Mouse (Mus musculus): ENCODE results near the gene Gm49510. TPM values are rescaled to one million over a fixed set of nuclear protein-coding genes. Genes with fewer than 3 reads are reported as not detected.
"Not testable (repeated sequence)": the region's sequence is repeated elsewhere in the genome, so short reads cannot be mapped to it uniquely, and the experiment has no call there.

The Gm49510 gene
- total RNA-seq, 2 experiments from 2014 or later, result not detected

- no peak for DNase-seq (ENCODE audit: low spot score in 2 of 2)
Observed at GRCm38 (mm10) chr15:78877810-78878390, 21.6 kb upstream of the Gm49510 start.

- not testable (repeated sequence) for DNase-seq (ENCODE audit: low spot score in 2 of 2)
Observed at GRCm38 (mm10) chr15:78878792-78879516, 20.5 kb upstream of the Gm49510 start.

GRCm38 (mm10) chr15:78880432-78880831, 19.0 kb upstream of the Gm49510 start:
- no peak for DNase-seq (ENCODE audit: low spot score in 2 of 2)

GRCm38 (mm10) chr15:78881828-78882227, 17.6 kb upstream of the Gm49510 start:
- DNase-seq (ENCODE audit: low spot score in 2 of 2), result no peak

- no peak for DNase-seq (ENCODE audit: low spot score in 2 of 2)
Observed at GRCm38 (mm10) chr15:78889401-78889853, 10.0 kb upstream of the Gm49510 start.

- DNase-seq (ENCODE audit: low spot score in 2 of 2), result no peak
Observed at GRCm38 (mm10) chr15:78892440-78892839, 7.0 kb upstream of the Gm49510 start.

- no peak for DNase-seq (ENCODE audit: low spot score in 2 of 2)
Observed at GRCm38 (mm10) chr15:78894726-78895125, 4.7 kb upstream of the Gm49510 start.

GRCm38 (mm10) chr15:78895741-78896140, 3.7 kb upstream of the Gm49510 start:
- no peak for DNase-seq (ENCODE audit: low spot score in 2 of 2)

- no peak for DNase-seq (ENCODE audit: low spot score in 2 of 2)
Observed at GRCm38 (mm10) chr15:78896149-78896548, 3.3 kb upstream of the Gm49510 start.

GRCm38 (mm10) chr15:78897488-78897887, 2.0 kb upstream of the Gm49510 start:
- no peak for DNase-seq (ENCODE audit: low spot score in 2 of 2)

- DNase-seq (ENCODE audit: low spot score in 2 of 2), result no peak
Observed at GRCm38 (mm10) chr15:78898507-78899001, 913 bp upstream of the Gm49510 start.

GRCm38 (mm10) chr15:78899740-78900584, 495 bp downstream of the Gm49510 start, which contains the start of gene Sh3bp1:
Sh3bp1 (plus strand) TSS chr15:78899768.
- DNase-seq (ENCODE audit: low spot score in 2 of 2), result peak; percentile 37 to 67

GRCm38 (mm10) chr15:78900585-78901421, 1.3 kb downstream of the Gm49510 start:
- DNase-seq (ENCODE audit: low spot score in 2 of 2), result no peak

- no peak for DNase-seq (ENCODE audit: low spot score in 2 of 2)
Observed at GRCm38 (mm10) chr15:78901422-78901789, 1.9 kb downstream of the Gm49510 start.

- DNase-seq (ENCODE audit: low spot score in 2 of 2), result peak; percentile 83 to 87
Observed at GRCm38 (mm10) chr15:78903243-78903642, 3.8 kb downstream of the Gm49510 start.

GRCm38 (mm10) chr15:78908399-78908798, 8.9 kb downstream of the Gm49510 start:
- no peak for DNase-seq (ENCODE audit: low spot score in 2 of 2)

- DNase-seq (ENCODE audit: low spot score in 2 of 2), result no peak
Observed at GRCm38 (mm10) chr15:78908982-78909381, 9.5 kb downstream of the Gm49510 start.

- no peak for DNase-seq (ENCODE audit: low spot score in 2 of 2)
Observed at GRCm38 (mm10) chr15:78912040-78912439, 12.6 kb downstream of the Gm49510 start.

GRCm38 (mm10) chr15:78913632-78914090, 14.2 kb downstream of the Gm49510 start, which contains the start of gene Pdxp:
Pdxp (plus strand) TSS chr15:78913919.
- peak; percentile 79 to 80 for DNase-seq (ENCODE audit: low spot score in 2 of 2)

- peak in 1 of 2 experiments; percentile 31 for DNase-seq (ENCODE audit: low spot score in 2 of 2)
Observed at GRCm38 (mm10) chr15:78914091-78914822, 14.8 kb downstream of the Gm49510 start.
